Mouse (Mus musculus): ENCODE data around the gene Rbfox1.
A peak's percentile ranks its signal among the peaks of the same experiment; 100 is the strongest.

Gene Rbfox1

GRCm38 (mm10) chr16:5884746-5885689 lies at the start of gene Rbfox1:
Gene Rbfox1, plus strand, starts transcription at chr16:5885355.
- DNase-seq (ENCODE audit: low spot score in 2 of 2) = peak; percentile 72 to 74

GRCm38 (mm10) chr16:5836744-5837143 lies 48.4 kb upstream of the Rbfox1 start:
- no peak for DNase-seq (ENCODE audit: low spot score in 2 of 2)

- no peak for DNase-seq (ENCODE audit: low spot score in 2 of 2)
These were observed 44.0 kb upstream of the Rbfox1 start for GRCm38 (mm10) chr16:5841167-5841566.

- DNase-seq (ENCODE audit: low spot score in 2 of 2) = no peak
These were observed 39.5 kb upstream of the Rbfox1 start for GRCm38 (mm10) chr16:5845645-5846044.

GRCm38 (mm10) chr16:5853055-5853454 lies 32.1 kb upstream of the Rbfox1 start:
- DNase-seq (ENCODE audit: low spot score in 2 of 2) = no peak

GRCm38 (mm10) chr16:5864350-5864749 lies 20.8 kb upstream of the Rbfox1 start:
- no peak for DNase-seq (ENCODE audit: low spot score in 2 of 2)

GRCm38 (mm10) chr16:5866966-5867365 lies 18.2 kb upstream of the Rbfox1 start:
- no peak for DNase-seq (ENCODE audit: low spot score in 2 of 2)

GRCm38 (mm10) chr16:5870391-5870790 lies 14.8 kb upstream of the Rbfox1 start:
- no peak for DNase-seq (ENCODE audit: low spot score in 2 of 2)

GRCm38 (mm10) chr16:5881820-5882219 lies 3.3 kb upstream of the Rbfox1 start:
- peak; percentile 55 to 68 for DNase-seq (ENCODE audit: low spot score in 2 of 2)

- DNase-seq (ENCODE audit: low spot score in 2 of 2) = no peak
These were observed 515 bp downstream of the Rbfox1 start for GRCm38 (mm10) chr16:5885690-5886050.

- no peak for DNase-seq (ENCODE audit: low spot score in 2 of 2)
These were observed 10.4 kb downstream of the Rbfox1 start for GRCm38 (mm10) chr16:5895564-5895963.

- DNase-seq (ENCODE audit: low spot score in 2 of 2) = no peak
These were observed 13.2 kb downstream of the Rbfox1 start for GRCm38 (mm10) chr16:5898330-5898729.

- no peak for DNase-seq (ENCODE audit: low spot score in 2 of 2)
These were observed 25.6 kb downstream of the Rbfox1 start for GRCm38 (mm10) chr16:5910742-5911141.

- DNase-seq (ENCODE audit: low spot score in 2 of 2) = peak; percentile 56
These were observed 26.7 kb downstream of the Rbfox1 start for GRCm38 (mm10) chr16:5911880-5912327.

- no peak for DNase-seq (ENCODE audit: low spot score in 2 of 2)
These were observed 32.8 kb downstream of the Rbfox1 start for GRCm38 (mm10) chr16:5917937-5918336.

- peak in 1 of 2 experiments; percentile 27 for DNase-seq (ENCODE audit: low spot score in 2 of 2)
These were observed 41.8 kb downstream of the Rbfox1 start for GRCm38 (mm10) chr16:5926986-5927385.

GRCm38 (mm10) chr16:5931680-5932079 lies 46.5 kb downstream of the Rbfox1 start:
- DNase-seq (ENCODE audit: low spot score in 2 of 2) = peak; percentile 90 to 93

- no peak for DNase-seq (ENCODE audit: low spot score in 2 of 2)
These were observed 54.9 kb downstream of the Rbfox1 start for GRCm38 (mm10) chr16:5940016-5940415.

GRCm38 (mm10) chr16:5945682-5946081 lies 60.5 kb downstream of the Rbfox1 start:
- no peak for DNase-seq (ENCODE audit: low spot score in 2 of 2)

- DNase-seq (ENCODE audit: low spot score in 2 of 2) = no peak
These were observed 68.0 kb downstream of the Rbfox1 start for GRCm38 (mm10) chr16:5953106-5953505.

- no peak for DNase-seq (ENCODE audit: low spot score in 2 of 2)
These were observed 72.3 kb downstream of the Rbfox1 start for GRCm38 (mm10) chr16:5957418-5957817.

- DNase-seq (ENCODE audit: low spot score in 2 of 2) = peak; percentile 58 to 69
These were observed 76.6 kb downstream of the Rbfox1 start for GRCm38 (mm10) chr16:5961786-5962185.

- no peak for DNase-seq (ENCODE audit: low spot score in 2 of 2)
These were observed 89.0 kb downstream of the Rbfox1 start for GRCm38 (mm10) chr16:5974172-5974571.

All from right cerebral cortex, adult 2 months (tissue).